Mouse (Mus musculus) cerebellum, adult 2 months (tissue): ENCODE results near the gene Iqca. TPM values are rescaled to one million over a fixed set of nuclear protein-coding genes. Genes with fewer than 3 reads are reported as not detected.

ENCODE experiments used
- DNase-seq, 2 experiments: peaks; one replicate each; pipeline ENCODE4 v3.0.0; 2021
- H3K27ac ChIP-seq: fragments of 200-500 bp; 2 replicates; pipeline ENCODE4 v1.5.1; 2012; ENCODE audit warnings: low read length, control low read depth, inconsistent platforms; ENCODE audit not compliant: insufficient read depth
- H3K27me3 ChIP-seq: fragments of 200-500 bp; 2 replicates; pipeline ENCODE4 v1.6.1; 2012; ENCODE audit warnings: inconsistent platforms, mild to moderate bottlenecking, low read length, moderate library complexity; ENCODE audit not compliant: control insufficient read depth, insufficient read depth
- H3K4me1 ChIP-seq: fragments of 200-500 bp; 2 replicates; pipeline ENCODE4 v1.6.1; 2011; ENCODE audit warnings: low read length; ENCODE audit not compliant: control insufficient read depth, insufficient read depth
- H3K4me3 ChIP-seq: fragments of 200-500 bp; replicated peaks from 2 replicates; pipeline ENCODE3; 2011; ENCODE audit warnings: mild to moderate bottlenecking, low read depth, low read length, control low read depth; ENCODE audit not compliant: insufficient read depth
- CTCF ChIP-seq: fragments of 200-500 bp; IDR thresholded peaks from 2 replicates; pipeline ENCODE4 v1.5.1; 2011; ENCODE audit warnings: low read depth, mild to moderate bottlenecking, control low read depth, low read length, moderate library complexity, borderline replicate concordance; ENCODE audit not compliant: insufficient read depth
- POLR2A ChIP-seq: fragments of 200-500 bp; IDR thresholded peaks from 2 replicates; pipeline ENCODE4 v1.6.1; 2011; ENCODE audit warnings: low read length, control low read depth, borderline replicate concordance; ENCODE audit not compliant: insufficient read depth
- WGBS: fragments of 180-500 bp; shearing (Covaris S2); methylation state at CpG from one replicate; pipeline ENCODE4 v1.1.7; 2018; 5-methylcytosine and 5-hydroxymethylcytosine counted together
- polyA plus RNA-seq: library from polyadenylated mRNA; depleted of rRNA; stranded (reverse); fragments of >200 nt; gene quantifications from 2 replicates; pipeline ENCODE4 v1.2.3, GENCODE M21; 2012

The Iqca gene
- polyA plus RNA-seq, 1 experiment = 0.29 TPM

GRCm38 (mm10) chr1:90071812-90072580, 81.2 kb downstream of the Iqca start:
- Histone ChIP-seq H3K27ac (no peak overlapping the region), H3K27me3 (no peaks in the 10 kb centered on the region), H3K4me3 (no peak overlapping the region), H3K4me1 (peaks cover 3% of the 10 kb centered on the region; the same call in 1 of the 2 replicates)
- TF ChIP-seq POLR2A (no peak), CTCF (no peak)
- WGBS = 13% methylated on average over 13 of the region's 13 CpGs
- DNase-seq = peak in 1 of 2 experiments; percentile 15

GRCm38 (mm10) chr1:90060599-90060998, 92.6 kb downstream of the Iqca start:
- H3K4me1 ChIP-seq = no peaks in the 10 kb centered on the region
- H3K4me3 ChIP-seq = no peak overlapping the region
- TF ChIP-seq CTCF (peak; percentile 59), POLR2A (no peak)
- peak; percentile 34 to 45 for DNase-seq
- H3K27me3 ChIP-seq = no peaks in the 10 kb centered on the region
- H3K27ac ChIP-seq = no peak overlapping the region
- 10% methylated on average over 7 of the region's 7 CpGs for WGBS

- Histone ChIP-seq H3K4me1 (no peaks in the 10 kb centered on the region), H3K27me3 (no peaks in the 10 kb centered on the region), H3K27ac (no peak overlapping the region), H3K4me3 (no peak overlapping the region)
- no peak for DNase-seq
- WGBS = 64% methylated on average over 3 of the region's 3 CpGs
- TF ChIP-seq POLR2A = no peak
These were observed 93.1 kb downstream of the Iqca start for GRCm38 (mm10) chr1:90060054-90060453.

GRCm38 (mm10) chr1:90054991-90055390, 98.2 kb downstream of the Iqca start:
- H3K27ac ChIP-seq = no peak overlapping the region
- no peak for TF ChIP-seq POLR2A
- no peak for TF ChIP-seq CTCF
- WGBS = 45% methylated on average over 4 of the region's 4 CpGs

GRCm38 (mm10) chr1:90051347-90051746, 101.9 kb downstream of the Iqca start:
- Histone ChIP-seq H3K27ac (no peak overlapping the region), H3K4me3 (no peak overlapping the region), H3K4me1 (no peaks in the 10 kb centered on the region), H3K27me3 (no peaks in the 10 kb centered on the region)
- peak in 1 of 2 experiments; percentile 26 for DNase-seq
- TF ChIP-seq POLR2A (no peak), CTCF (no peak; the same call in 1 of the 2 replicates)
- 32% methylated on average over 5 of the region's 5 CpGs for WGBS

More at GRCm38 (mm10) chr1:90054991-90055390, 98.2 kb downstream of the Iqca start:
- Histone ChIP-seq H3K27me3 (no peaks in the 10 kb centered on the region), H3K4me3 (no peak overlapping the region), H3K4me1 (no peaks in the 10 kb centered on the region)
- DNase-seq = no peak

- 39% methylated on average over 20 of the region's 20 CpGs for WGBS
- no peak overlapping the region for H3K27ac ChIP-seq
- no peaks in the 10 kb centered on the region for H3K27me3 ChIP-seq
- no peak overlapping the region for H3K4me3 ChIP-seq
- TF ChIP-seq POLR2A (no peak), CTCF (no peak)
- H3K4me1 ChIP-seq = no peaks in the 10 kb centered on the region
- no peak for DNase-seq
These were observed 103.0 kb downstream of the Iqca start for GRCm38 (mm10) chr1:90050046-90050739.

GRCm38 (mm10) chr1:90028305-90028704, 124.9 kb downstream of the Iqca start:
- Histone ChIP-seq H3K4me3 (no peak overlapping the region), H3K27me3 (no peaks in the 10 kb centered on the region), H3K4me1 (no peaks in the 10 kb centered on the region), H3K27ac (no peak overlapping the region)
- no peak for DNase-seq
- 25% methylated on average over 2 of the region's 2 CpGs for WGBS
- no peak for TF ChIP-seq CTCF
- no peak for TF ChIP-seq POLR2A

- no peak overlapping the region for H3K4me3 ChIP-seq
- DNase-seq = no peak
- H3K27me3 ChIP-seq = no peaks in the 10 kb centered on the region
- no peaks in the 10 kb centered on the region for H3K4me1 ChIP-seq
- 0 out of 2 replicates have a peak, but pooled peaks have one; percentile 28 for TF ChIP-seq CTCF
- no peak for TF ChIP-seq POLR2A
- H3K27ac ChIP-seq = no peak overlapping the region
- 34% methylated on average over 3 of the region's 3 CpGs for WGBS
These were observed 126.3 kb downstream of the Iqca start for GRCm38 (mm10) chr1:90026945-90027344.
